Mouse (Mus musculus) adrenal gland, adult (tissue): Measurements from ENCODE around the gene Arl4d.
"Not testable (repeated sequence)": the region's sequence is repeated elsewhere in the genome, so short reads cannot be mapped to it uniquely, and the experiment has no call there.

ENCODE experiments used
- DNase-seq, 2 experiments: peaks; one replicate each; pipeline ENCODE4 v3.0.0; 2022 to 2023; ENCODE audit warnings: low spot score in 1 of 2; ENCODE audit not compliant: inconsistent age in 2 of 2

The Arl4d gene

GRCm38 (mm10) chr11:101645411-101646282 lies 19.7 kb upstream of the Arl4d start:
- peak; percentile 80 to 93 for DNase-seq

GRCm38 (mm10) chr11:101646283-101646794 lies 19.0 kb upstream of the Arl4d start:
- not testable (repeated sequence) for DNase-seq

GRCm38 (mm10) chr11:101647093-101647492 lies 18.2 kb upstream of the Arl4d start:
- DNase-seq, result not testable (repeated sequence)

- no peak for DNase-seq
These were observed 9.0 kb upstream of the Arl4d start for GRCm38 (mm10) chr11:101656356-101656755.

- DNase-seq, result peak in 1 of 2 experiments; percentile 45
These were observed 7.8 kb upstream of the Arl4d start for GRCm38 (mm10) chr11:101657528-101657885.

- peak; percentile 87 to 97 for DNase-seq
These were observed 7.2 kb upstream of the Arl4d start for GRCm38 (mm10) chr11:101657886-101658750.

- peak; percentile 62 to 87 for DNase-seq
These were observed 6.4 kb upstream of the Arl4d start for GRCm38 (mm10) chr11:101658751-101659558.

GRCm38 (mm10) chr11:101661191-101661590 lies 4.2 kb upstream of the Arl4d start:
- no peak for DNase-seq

- DNase-seq, result peak in 1 of 2 experiments; percentile 19
These were observed 3.6 kb upstream of the Arl4d start for GRCm38 (mm10) chr11:101661786-101662185.

- peak in 1 of 2 experiments; percentile 31 for DNase-seq
These were observed 1.9 kb upstream of the Arl4d start for GRCm38 (mm10) chr11:101663229-101664027.

GRCm38 (mm10) chr11:101665636-101665992 lies 273 bp downstream of the Arl4d start:
- no peak for DNase-seq

- DNase-seq, result peak; percentile 46 to 59
These were observed 1.4 kb downstream of the Arl4d start for GRCm38 (mm10) chr11:101666626-101667345.

- peak; percentile 82 to 86 for DNase-seq
These were observed 2.7 kb downstream of the Arl4d start for GRCm38 (mm10) chr11:101667871-101668532.

GRCm38 (mm10) chr11:101668546-101669261 lies 3.4 kb downstream of the Arl4d start:
- peak; percentile 78 to 84 for DNase-seq

GRCm38 (mm10) chr11:101670334-101670733 lies 5.0 kb downstream of the Arl4d start:
- DNase-seq, result no peak

- no peak for DNase-seq
These were observed 5.9 kb downstream of the Arl4d start for GRCm38 (mm10) chr11:101671255-101671654.

GRCm38 (mm10) chr11:101673010-101673642 lies 7.8 kb downstream of the Arl4d start:
- DNase-seq, result peak; percentile 38 to 60

GRCm38 (mm10) chr11:101674106-101674505 lies 8.8 kb downstream of the Arl4d start:
- DNase-seq, result no peak
